Mouse (Mus musculus): ENCODE data around the gene Hba-a2.

- no peak for TF ChIP-seq CTCF (IDR thresholded peaks at IDR 0.05; ENCODE audit: low read depth, low read length)
- TF ChIP-seq POLR2A (IDR thresholded peaks at IDR 0.05; ENCODE audit: borderline replicate concordance, low read depth, low read length), result no peak
These were observed 19.9 kb upstream of the Hba-a2 start, which contains the start of gene Hba-x for GRCm38 (mm10) chr11:32276347-32276746.
